Mouse (Mus musculus): Measurements from ENCODE around the gene Zkscan4. TPM values are rescaled to one million over a fixed set of nuclear protein-coding genes. Genes with fewer than 3 reads are reported as not detected.
"Not testable (repeated sequence)": the region's sequence is repeated elsewhere in the genome, so short reads cannot be mapped to it uniquely, and the experiment has no call there.

Gene Zkscan4
- polyA plus RNA-seq, 1 experiment from 2014 or later: 1.7 TPM

DNA sequence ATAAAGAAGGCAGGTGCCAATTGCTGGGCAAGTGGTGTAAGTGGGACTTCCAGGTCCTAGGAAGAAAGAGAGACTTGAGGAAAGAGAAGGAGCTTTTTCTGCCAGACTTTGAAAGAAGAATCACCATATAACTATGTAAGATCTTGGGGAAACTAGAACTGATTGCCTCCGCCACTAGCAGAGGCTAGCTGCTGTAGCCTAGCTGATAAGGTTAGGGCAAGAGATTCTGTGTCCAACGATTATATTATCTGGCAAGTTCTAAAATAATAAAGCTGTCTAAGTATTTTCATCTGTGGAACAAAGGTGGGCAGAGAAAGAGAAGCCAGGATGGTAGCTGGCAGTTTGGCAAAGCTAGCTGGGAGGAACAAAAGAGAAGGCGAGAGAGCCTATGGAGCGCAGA lies 6.3 kb upstream of the Zkscan4 start:
- H3K4me3 ChIP-seq (ENCODE audit: control insufficient read depth in 1 of 2, insufficient read depth in 1 of 2, low read depth in 1 of 2, low read length in 2 of 2): no peak overlapping the region
- WGBS: 25% methylated on average over 4 of the region's 4 CpGs
- H3K27me3 ChIP-seq (ENCODE audit: control insufficient read depth, insufficient read depth, low read length): no peaks in the 10 kb centered on the region; the same call in 1 of the 2 replicates
- ATAC-seq (ENCODE audit: insufficient number of reproducible peaks, insufficient read depth, low FRiP score, low read depth): no peak
- H3K4me2 ChIP-seq (ENCODE audit: low read length): no peak overlapping the region
- peaks cover 0 to 4% of the 10 kb centered on the region in 2 experiments; a peak in 3 of 4 replicates for H3K4me1 ChIP-seq (ENCODE audit: control insufficient read depth in 2 of 2, insufficient read depth in 2 of 2, low read length in 2 of 2)
- H3K27ac ChIP-seq (replicated peaks in 1 of 2; ENCODE audit: control insufficient read depth in 1 of 2, insufficient read depth in 1 of 2, low read depth in 2 of 2, low read length in 2 of 2): no peak overlapping the region
- no peak overlapping the region for H3K9ac ChIP-seq (ENCODE audit: low read length)
- no peaks in the 10 kb centered on the region for H3K36me3 ChIP-seq (ENCODE audit: control insufficient read depth, insufficient read depth, low read length)
- no peaks in the 10 kb centered on the region for H3K9me3 ChIP-seq (ENCODE audit: control insufficient read depth, low read length)

- ATAC-seq (ENCODE audit: insufficient number of reproducible peaks, insufficient read depth, low FRiP score, low read depth): no peak
- Histone ChIP-seq H3K36me3 (ENCODE audit: control insufficient read depth, insufficient read depth, low read length) (peaks cover 9% of the 10 kb centered on the region; the same call in 1 of the 2 replicates), H3K9me3 (ENCODE audit: control insufficient read depth, low read length) (no peaks in the 10 kb centered on the region; the same call in 1 of the 2 replicates), H3K4me3 (ENCODE audit: control insufficient read depth in 1 of 2, insufficient read depth in 1 of 2, low read depth in 1 of 2, low read length in 2 of 2) (no peak overlapping the region), H3K4me1 (ENCODE audit: control insufficient read depth in 2 of 2, insufficient read depth in 2 of 2, low read length in 2 of 2) (no peaks in the 10 kb centered on the region), H3K9ac (ENCODE audit: low read length) (no peak overlapping the region), H3K27ac (replicated peaks in 1 of 2; ENCODE audit: control insufficient read depth in 1 of 2, insufficient read depth in 1 of 2, low read depth in 2 of 2, low read length in 2 of 2) (no peak overlapping the region), H3K4me2 (ENCODE audit: low read length) (no peak overlapping the region), H3K27me3 (ENCODE audit: control insufficient read depth, insufficient read depth, low read length) (no peaks in the 10 kb centered on the region)
- 81% methylated on average over 1 of the region's 1 CpGs for WGBS
Measured at GRCm38 (mm10) chr13:21486881-21487280, 8.2 kb downstream of the Zkscan4 start.

- no peak overlapping the region for H3K4me2 ChIP-seq (ENCODE audit: low read length)
- H3K9me3 ChIP-seq (ENCODE audit: control insufficient read depth, low read length): no peaks in the 10 kb centered on the region
- no peak overlapping the region for H3K9ac ChIP-seq (ENCODE audit: low read length)
- H3K27me3 ChIP-seq (ENCODE audit: control insufficient read depth, insufficient read depth, low read length): no peaks in the 10 kb centered on the region
- WGBS: 83% methylated on average over 5 of the region's 5 CpGs
- no peak overlapping the region for H3K4me3 ChIP-seq (ENCODE audit: control insufficient read depth in 1 of 2, insufficient read depth in 1 of 2, low read depth in 1 of 2, low read length in 2 of 2)
- ATAC-seq (ENCODE audit: insufficient number of reproducible peaks, insufficient read depth, low FRiP score, low read depth): no peak
- no peaks in the 10 kb centered on the region for H3K4me1 ChIP-seq (ENCODE audit: control insufficient read depth in 2 of 2, insufficient read depth in 2 of 2, low read length in 2 of 2)
- H3K27ac ChIP-seq (replicated peaks in 1 of 2; ENCODE audit: control insufficient read depth in 1 of 2, insufficient read depth in 1 of 2, low read depth in 2 of 2, low read length in 2 of 2): no peak overlapping the region
- H3K36me3 ChIP-seq (ENCODE audit: control insufficient read depth, insufficient read depth, low read length): no peaks in the 10 kb centered on the region
Measured at GRCm38 (mm10) chr13:21492847-21493246, 14.1 kb downstream of the Zkscan4 start.

DNA sequence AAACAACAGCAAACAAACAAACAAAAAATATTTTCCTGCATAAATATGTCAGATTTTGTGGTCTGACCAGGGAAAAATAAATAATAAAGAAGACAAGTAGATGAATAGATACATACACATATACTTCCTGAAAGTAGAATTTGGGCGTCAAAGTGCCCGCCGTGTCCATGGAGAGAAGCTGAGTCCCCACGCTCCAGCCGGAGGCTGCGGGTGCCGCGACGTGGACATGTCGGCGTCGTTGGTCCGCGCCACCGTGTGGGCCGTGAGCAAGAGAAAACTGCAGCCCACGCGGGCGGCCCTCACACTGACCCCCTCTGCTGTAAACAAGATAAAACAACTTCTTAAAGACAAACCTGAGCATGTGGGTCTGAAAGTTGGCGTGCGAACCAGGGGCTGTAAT lies 16.4 kb downstream of the Zkscan4 start, which contains the start of gene AK157302:
AK157302 (plus strand) TSS at position 144 of the 400 bp plus-strand sequence.
- WGBS: 93% methylated on average over 21 of the region's 21 CpGs
- no peak within 1 kb of the TSS for H3K4me2 ChIP-seq (ENCODE audit: low read length)
- H3K9me3 ChIP-seq (ENCODE audit: control insufficient read depth, low read length): no peaks in the 10 kb centered on the region
- H3K4me3 ChIP-seq (ENCODE audit: control insufficient read depth in 1 of 2, insufficient read depth in 1 of 2, low read depth in 1 of 2, low read length in 2 of 2): no peak within 1 kb of the TSS
- H3K9ac ChIP-seq (ENCODE audit: low read length): no peak within 1 kb of the TSS
- ATAC-seq (ENCODE audit: insufficient number of reproducible peaks, insufficient read depth, low FRiP score, low read depth): no peak
- H3K27ac ChIP-seq (replicated peaks in 1 of 2; ENCODE audit: control insufficient read depth in 1 of 2, insufficient read depth in 1 of 2, low read depth in 2 of 2, low read length in 2 of 2): no peak within 1 kb of the TSS
- no peaks in the 10 kb centered on the region for H3K36me3 ChIP-seq (ENCODE audit: control insufficient read depth, insufficient read depth, low read length)
- H3K27me3 ChIP-seq (ENCODE audit: control insufficient read depth, insufficient read depth, low read length): no peaks in the 10 kb centered on the region
- no peaks in the 10 kb centered on the region for H3K4me1 ChIP-seq (ENCODE audit: control insufficient read depth in 2 of 2, insufficient read depth in 2 of 2, low read length in 2 of 2)

DNA sequence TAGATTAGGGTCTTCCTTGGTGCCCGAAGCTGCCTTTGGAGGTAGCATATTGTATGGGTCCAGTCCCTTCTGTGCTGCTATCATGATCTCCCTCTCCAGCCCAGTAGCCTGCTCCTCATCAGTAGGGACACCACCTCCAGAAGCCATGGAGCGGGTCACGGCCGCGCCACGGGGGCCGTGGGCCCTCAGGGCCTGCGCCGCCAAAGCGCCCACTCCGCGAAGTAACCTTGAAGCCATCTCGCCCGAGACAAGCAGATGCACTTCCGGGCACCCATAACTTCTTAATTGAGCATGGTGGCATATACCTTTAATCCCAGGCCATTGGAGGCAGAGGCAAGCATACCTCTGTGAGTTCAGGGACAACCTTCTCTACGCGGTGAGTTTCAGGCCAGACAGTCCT lies 22.5 kb downstream of the Zkscan4 start, which contains the start of gene Gm11273:
Gm11273 (minus strand) TSS at position 237 of the 400 bp plus-strand sequence.
- not testable (repeated sequence) for H3K27ac ChIP-seq (replicated peaks in 1 of 2; ENCODE audit: control insufficient read depth in 1 of 2, insufficient read depth in 1 of 2, low read depth in 2 of 2, low read length in 2 of 2); H3K4me2 ChIP-seq (ENCODE audit: low read length); H3K4me3 ChIP-seq (ENCODE audit: control insufficient read depth in 1 of 2, insufficient read depth in 1 of 2, low read depth in 1 of 2, low read length in 2 of 2); H3K27me3 ChIP-seq (ENCODE audit: control insufficient read depth, insufficient read depth, low read length); H3K36me3 ChIP-seq (ENCODE audit: control insufficient read depth, insufficient read depth, low read length); ATAC-seq (ENCODE audit: insufficient number of reproducible peaks, insufficient read depth, low FRiP score, low read depth); H3K9ac ChIP-seq (ENCODE audit: low read length); H3K9me3 ChIP-seq (ENCODE audit: control insufficient read depth, low read length); H3K4me1 ChIP-seq (ENCODE audit: control insufficient read depth in 2 of 2, insufficient read depth in 2 of 2, low read length in 2 of 2)
- 86% methylated on average over 17 of the region's 17 CpGs for WGBS

DNA sequence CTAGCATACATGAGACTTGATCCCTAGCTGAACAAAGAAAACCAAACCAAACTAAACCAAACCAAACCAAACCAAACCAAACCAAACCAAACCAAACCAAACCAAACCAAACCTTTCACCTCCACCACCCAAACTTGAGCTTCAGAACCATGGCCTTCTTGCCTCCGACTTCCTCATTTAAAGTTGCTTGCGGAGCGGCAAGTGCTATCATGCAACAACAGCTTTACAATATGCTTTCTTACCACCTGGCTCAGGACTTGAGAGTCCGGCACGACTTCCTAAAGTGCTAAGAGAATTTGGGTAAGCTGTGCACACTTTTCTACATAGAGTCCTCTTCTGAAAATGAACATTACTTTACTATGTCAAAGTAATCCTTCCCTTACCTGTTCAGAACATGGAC lies 23.6 kb downstream of the Zkscan4 start:
- Histone ChIP-seq H3K9ac (ENCODE audit: low read length) (no peak overlapping the region), H3K36me3 (ENCODE audit: control insufficient read depth, insufficient read depth, low read length) (no peaks in the 10 kb centered on the region), H3K27ac (replicated peaks in 1 of 2; ENCODE audit: control insufficient read depth in 1 of 2, insufficient read depth in 1 of 2, low read depth in 2 of 2, low read length in 2 of 2) (no peak overlapping the region), H3K9me3 (ENCODE audit: control insufficient read depth, low read length) (no peaks in the 10 kb centered on the region), H3K4me1 (ENCODE audit: control insufficient read depth in 2 of 2, insufficient read depth in 2 of 2, low read length in 2 of 2) (0 out of 4 replicates have a peak, but pooled peaks cover 0 to 3% of the 10 kb centered on the region in 2 experiments), H3K4me3 (ENCODE audit: control insufficient read depth in 1 of 2, insufficient read depth in 1 of 2, low read depth in 1 of 2, low read length in 2 of 2) (no peak overlapping the region), H3K4me2 (ENCODE audit: low read length) (no peak overlapping the region), H3K27me3 (ENCODE audit: control insufficient read depth, insufficient read depth, low read length) (no peaks in the 10 kb centered on the region)
- ATAC-seq (ENCODE audit: insufficient number of reproducible peaks, insufficient read depth, low FRiP score, low read depth): no peak
- WGBS: 82% methylated on average over 5 of the region's 5 CpGs

DNA sequence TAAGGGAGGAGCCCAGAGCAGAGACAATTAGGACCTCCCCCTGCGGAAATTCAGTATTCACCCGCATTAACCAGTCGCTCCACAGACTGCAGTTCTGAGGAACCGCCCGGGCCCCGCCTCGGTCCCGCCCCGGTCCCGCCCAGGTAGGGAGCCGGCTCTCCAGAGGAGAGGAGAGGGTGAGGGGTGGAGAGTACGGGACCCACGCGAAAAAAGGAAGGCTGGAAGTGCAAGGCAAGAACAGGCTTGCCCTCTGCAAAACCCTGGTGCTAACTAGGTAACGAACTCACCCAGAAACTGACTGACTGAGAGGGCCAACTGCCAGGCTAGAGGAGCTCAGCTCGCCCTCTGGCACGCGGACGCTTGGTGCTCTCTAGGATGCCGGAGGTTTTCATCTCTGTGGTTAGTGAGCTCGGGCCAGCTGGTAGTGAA lies 27.5 kb downstream of the Zkscan4 start:
- H3K27ac ChIP-seq (replicated peaks in 1 of 2; ENCODE audit: control insufficient read depth in 1 of 2, insufficient read depth in 1 of 2, low read depth in 2 of 2, low read length in 2 of 2): peak overlapping the region; percentile 67 to 84
- WGBS: 1% methylated on average over 21 of the region's 21 CpGs
- H3K9ac ChIP-seq (ENCODE audit: low read length): peak overlapping the region; percentile 78
- H3K4me1 ChIP-seq (ENCODE audit: control insufficient read depth in 2 of 2, insufficient read depth in 2 of 2, low read length in 2 of 2): 0 out of 4 replicates have a peak, but pooled peaks cover 0 to 3% of the 10 kb centered on the region in 2 experiments
- ATAC-seq (ENCODE audit: insufficient number of reproducible peaks, insufficient read depth, low FRiP score, low read depth): peak; percentile 98
- peak overlapping the region; percentile 65 to 69 for H3K4me3 ChIP-seq (ENCODE audit: control insufficient read depth in 1 of 2, insufficient read depth in 1 of 2, low read depth in 1 of 2, low read length in 2 of 2)
- no peaks in the 10 kb centered on the region for H3K36me3 ChIP-seq (ENCODE audit: control insufficient read depth, insufficient read depth, low read length)
- H3K9me3 ChIP-seq (ENCODE audit: control insufficient read depth, low read length): no peaks in the 10 kb centered on the region
- H3K27me3 ChIP-seq (ENCODE audit: control insufficient read depth, insufficient read depth, low read length): no peaks in the 10 kb centered on the region
- H3K4me2 ChIP-seq (ENCODE audit: low read length): peak overlapping the region; percentile 63

DNA sequence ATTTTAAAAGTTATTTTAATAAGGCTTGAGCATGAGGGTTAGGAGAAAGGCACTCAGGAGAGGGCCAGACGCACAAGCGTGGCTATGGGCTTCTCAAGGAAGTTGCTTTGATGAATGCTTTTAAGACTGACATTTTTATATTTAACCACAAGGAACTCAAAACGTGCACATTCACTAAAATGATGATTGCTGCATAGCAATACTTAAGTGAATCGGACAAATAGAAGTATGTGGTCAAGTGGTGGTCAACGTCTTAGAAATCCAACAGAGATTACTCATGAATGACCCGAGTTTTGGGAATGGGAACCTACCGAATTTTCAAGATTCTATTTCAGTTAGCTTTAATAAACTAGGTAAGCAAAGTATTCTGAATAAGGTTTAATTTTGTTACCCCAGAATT lies 51.4 kb downstream of the Zkscan4 start:
- Histone ChIP-seq H3K36me3 (ENCODE audit: control insufficient read depth, insufficient read depth, low read length) (peaks cover 19% of the 10 kb centered on the region), H3K9me3 (ENCODE audit: control insufficient read depth, low read length) (no peaks in the 10 kb centered on the region), H3K4me3 (ENCODE audit: control insufficient read depth in 1 of 2, insufficient read depth in 1 of 2, low read depth in 1 of 2, low read length in 2 of 2) (peak overlapping the region in 1 of 2 experiments; percentile 91; a peak in 2 of 4 replicates), H3K9ac (ENCODE audit: low read length) (no peak overlapping the region; the same call in 1 of the 2 replicates), H3K4me1 (ENCODE audit: control insufficient read depth in 2 of 2, insufficient read depth in 2 of 2, low read length in 2 of 2) (no peaks in the 10 kb centered on the region), H3K27ac (replicated peaks in 1 of 2; ENCODE audit: control insufficient read depth in 1 of 2, insufficient read depth in 1 of 2, low read depth in 2 of 2, low read length in 2 of 2) (no peak overlapping the region), H3K27me3 (ENCODE audit: control insufficient read depth, insufficient read depth, low read length) (no peaks in the 10 kb centered on the region), H3K4me2 (ENCODE audit: low read length) (peak overlapping the region; percentile 76)
- WGBS: 48% methylated on average over 7 of the region's 7 CpGs
- ATAC-seq (ENCODE audit: insufficient number of reproducible peaks, insufficient read depth, low FRiP score, low read depth): no peak

All from heart, embryonic 14.5 days (tissue).